In genomic region chr9:120690510-120690909, GRCm38 (mm10) we compare ENCODE assay signal across 8 mouse cellular contexts.
DNase-seq lines count a peak whose midpoint lies in the region; ATAC-seq and TF ChIP-seq lines count a peak whose summit lies in the region.

No protein-coding gene starts in this region.

- no peaks in the 10 kb centered on the region for H3K36me3 ChIP-seq in lung, embryonic 14.5 days (ENCODE audit: insufficient read depth)
- no peaks in the 10 kb centered on the region for H3K36me3 ChIP-seq in hindbrain, postnatal 0 days (ENCODE audit: insufficient read depth, low read length)

- H3K27ac ChIP-seq in lung, embryonic 14.5 days (ENCODE audit: low read depth): peak overlapping the region; percentile 95
- peak overlapping the region; percentile 88 for H3K27ac ChIP-seq in embryonic fibroblast, embryonic 13.5 days (ENCODE audit: insufficient read depth, low read length)
- peak overlapping the region; percentile 62 for H3K27ac ChIP-seq in hindbrain, postnatal 0 days
- peak overlapping the region; percentile 30; the same call in 1 of the 2 replicates for H3K27ac ChIP-seq in olfactory bulb, adult 2 months (ENCODE audit: insufficient read depth, low read depth, low read length)

- intact Hi-C loops in left cerebral cortex, postnatal 10 days (cut with DNase I): no loop called here
- intact Hi-C loops in left cerebral cortex, postnatal 36 days (cut with DNase I): no loop called here

- ATAC-seq in lung, embryonic 14.5 days (ENCODE audit: insufficient read depth): no peak
- no peak for ATAC-seq in hindbrain, postnatal 0 days

- WGBS in lung, embryonic 14.5 days: 20% methylated on average over 5 of the region's 5 CpGs
- 74% methylated on average over 5 of the region's 5 CpGs for WGBS in lung, adult 2 months
- 39% methylated on average over 5 of the region's 5 CpGs for WGBS in hindbrain, postnatal 0 days
- 77% methylated on average over 5 of the region's 5 CpGs for WGBS in olfactory bulb, adult 2 months

- H3K4me2 ChIP-seq in lung, embryonic 14.5 days: peak overlapping the region; percentile 60; the same call in 1 of the 2 replicates
- no peak overlapping the region for H3K4me2 ChIP-seq in hindbrain, postnatal 0 days (ENCODE audit: low read depth, low read length)

- no peak for TF ChIP-seq CTCF in lung, embryonic 14.5 days (IDR thresholded peaks at IDR 0.05; ENCODE audit: low read depth)
- TF ChIP-seq CTCF in lung, adult 2 months (IDR thresholded peaks at IDR 0.05; ENCODE audit: insufficient read depth, low read length): no peak
- TF ChIP-seq CTCF in embryonic fibroblast, embryonic 13.5 days (IDR thresholded peaks at IDR 0.05; ENCODE audit: borderline replicate concordance, insufficient read depth, low read length): no peak
- TF ChIP-seq CTCF in hindbrain, postnatal 0 days (IDR thresholded peaks at IDR 0.05; ENCODE audit: low read depth): no peak
- TF ChIP-seq CTCF in olfactory bulb, adult 2 months (IDR thresholded peaks at IDR 0.05; ENCODE audit: insufficient read depth, low read depth, low read length): no peak

- TF ChIP-seq POLR2A in lung, adult 2 months (IDR thresholded peaks at IDR 0.05; ENCODE audit: borderline replicate concordance, extremely low read depth, low read depth, low read length): no peak
- no peak for TF ChIP-seq POLR2A in embryonic fibroblast, embryonic 13.5 days (IDR thresholded peaks at IDR 0.05; ENCODE audit: low read depth, low read length)
- TF ChIP-seq POLR2A in olfactory bulb, adult 2 months (IDR thresholded peaks at IDR 0.05; ENCODE audit: insufficient read depth, low read depth, low read length): no peak

- no peak for DNase-seq in lung, embryonic 14.5 days
- no peak for DNase-seq in lung, adult 2 months
- DNase-seq in hindbrain, postnatal 0 days (ENCODE audit: low spot score): no peak
- no peak for DNase-seq in left cerebral cortex, postnatal 10 days (ENCODE audit: extremely low spot score in 1 of 2, low spot score in 2 of 2)
- DNase-seq in left cerebral cortex, postnatal 36 days (ENCODE audit: low spot score in 2 of 2): no peak
- no peak for DNase-seq in cerebellum, postnatal 10 days

- H3K4me3 ChIP-seq in lung, embryonic 14.5 days (ENCODE audit: low read depth, low read length): no peak overlapping the region
- H3K4me3 ChIP-seq in lung, adult 2 months (replicated peaks; ENCODE audit: extremely low read depth, low read depth, low read length): no peak overlapping the region
- H3K4me3 ChIP-seq in embryonic fibroblast, embryonic 13.5 days (ENCODE audit: insufficient read depth, low read length): no peak overlapping the region
- no peak overlapping the region for H3K4me3 ChIP-seq in hindbrain, postnatal 0 days (ENCODE audit: low read length)
- no peak overlapping the region for H3K4me3 ChIP-seq in olfactory bulb, adult 2 months (ENCODE audit: insufficient read depth, low read depth, low read length)

- H3K4me1 ChIP-seq in lung, embryonic 14.5 days (ENCODE audit: insufficient read depth): peaks cover 19% of the 10 kb centered on the region
- H3K4me1 ChIP-seq in lung, adult 2 months (ENCODE audit: control insufficient read depth, insufficient read depth, low read length): peaks cover 5% of the 10 kb centered on the region; the same call in 1 of the 2 replicates
- H3K4me1 ChIP-seq in embryonic fibroblast, embryonic 13.5 days (ENCODE audit: control insufficient read depth, insufficient read depth, low read length): peaks cover 5% of the 10 kb centered on the region; the same call in 1 of the 2 replicates
- peaks cover 25% of the 10 kb centered on the region for H3K4me1 ChIP-seq in hindbrain, postnatal 0 days (ENCODE audit: insufficient read depth, low read length)
- peaks cover 20% of the 10 kb centered on the region for H3K4me1 ChIP-seq in olfactory bulb, adult 2 months (ENCODE audit: control insufficient read depth, insufficient read depth, low read length)

- no peaks in the 10 kb centered on the region for H3K27me3 ChIP-seq in lung, embryonic 14.5 days (ENCODE audit: insufficient read depth, low read length)
- no peaks in the 10 kb centered on the region for H3K27me3 ChIP-seq in hindbrain, postnatal 0 days (ENCODE audit: insufficient read depth, low read length)

- H3K9ac ChIP-seq in lung, embryonic 14.5 days: no peak overlapping the region; the same call in 1 of the 2 replicates
- H3K9ac ChIP-seq in hindbrain, postnatal 0 days (replicated peaks; ENCODE audit: low read length): no peak overlapping the region

- H3K9me3 ChIP-seq in lung, embryonic 14.5 days (ENCODE audit: low read depth, low read length): no peaks in the 10 kb centered on the region
- H3K9me3 ChIP-seq in hindbrain, postnatal 0 days (ENCODE audit: low read length): no peaks in the 10 kb centered on the region

Comparison
In these comparisons a context has a peak if more than half of its experiments do, and no peak if none do; other contexts are left out.
1. H3K27ac ChIP-seq: peak in every context shown above with its lines; median percentile 95 in lung, embryonic 14.5 days; 88 in embryonic fibroblast, embryonic 13.5 days; 62 in hindbrain, postnatal 0 days; 30 in olfactory bulb, adult 2 months.